Mouse (Mus musculus): ENCODE measurements around the gene 4930404H24Rik.
"Not testable (repeated sequence)": the region's sequence is repeated elsewhere in the genome, so short reads cannot be mapped to it uniquely, and the experiment has no call there.

4930404H24Rik gene

GRCm38 (mm10) chr2:153478583-153478982, 14.0 kb upstream of the 4930404H24Rik start:
- peak; percentile 62 for DNase-seq (ENCODE audit: low spot score)

GRCm38 (mm10) chr2:153479486-153479885, 13.1 kb upstream of the 4930404H24Rik start:
- no peak for DNase-seq (ENCODE audit: low spot score)

- DNase-seq (ENCODE audit: low spot score) = no peak
Observed at GRCm38 (mm10) chr2:153481108-153481860, 11.3 kb upstream of the 4930404H24Rik start.

GRCm38 (mm10) chr2:153481861-153482120, 10.8 kb upstream of the 4930404H24Rik start:
- no peak for DNase-seq (ENCODE audit: low spot score)

GRCm38 (mm10) chr2:153483118-153483983, 9.2 kb upstream of the 4930404H24Rik start:
- peak; percentile 42 for DNase-seq (ENCODE audit: low spot score)

- DNase-seq (ENCODE audit: low spot score) = no peak
Observed at GRCm38 (mm10) chr2:153484071-153484470, 8.5 kb upstream of the 4930404H24Rik start.

GRCm38 (mm10) chr2:153490116-153490515, 2.5 kb upstream of the 4930404H24Rik start:
- DNase-seq (ENCODE audit: low spot score) = no peak

- DNase-seq (ENCODE audit: low spot score) = no peak
Observed at GRCm38 (mm10) chr2:153490940-153491339, 1.6 kb upstream of the 4930404H24Rik start.

- no peak for DNase-seq (ENCODE audit: low spot score)
Observed at GRCm38 (mm10) chr2:153491512-153492178, 945 bp upstream of the 4930404H24Rik start.

GRCm38 (mm10) chr2:153492179-153492517, 442 bp upstream of the 4930404H24Rik start:
- DNase-seq (ENCODE audit: low spot score) = peak; percentile 24

GRCm38 (mm10) chr2:153493393-153493731, 772 bp downstream of the 4930404H24Rik start:
- DNase-seq (ENCODE audit: low spot score) = no peak

- DNase-seq (ENCODE audit: low spot score) = peak; percentile 49
Observed at GRCm38 (mm10) chr2:153493781-153494292, 1.2 kb downstream of the 4930404H24Rik start.

GRCm38 (mm10) chr2:153494293-153494811, 1.8 kb downstream of the 4930404H24Rik start:
- peak; percentile 41 for DNase-seq (ENCODE audit: low spot score)

- not testable (repeated sequence) for DNase-seq (ENCODE audit: low spot score)
Observed at GRCm38 (mm10) chr2:153495391-153495790, 2.8 kb downstream of the 4930404H24Rik start.

- peak; percentile 61 for DNase-seq (ENCODE audit: low spot score)
Observed at GRCm38 (mm10) chr2:153495818-153496217, 3.2 kb downstream of the 4930404H24Rik start.

GRCm38 (mm10) chr2:153496301-153496700, 3.7 kb downstream of the 4930404H24Rik start:
- no peak for DNase-seq (ENCODE audit: low spot score)

GRCm38 (mm10) chr2:153496898-153497297, 4.3 kb downstream of the 4930404H24Rik start:
- no peak for DNase-seq (ENCODE audit: low spot score)

- no peak for DNase-seq (ENCODE audit: low spot score)
Observed at GRCm38 (mm10) chr2:153499154-153499553, 6.6 kb downstream of the 4930404H24Rik start.

- DNase-seq (ENCODE audit: low spot score) = no peak
Observed at GRCm38 (mm10) chr2:153506385-153506784, 13.8 kb downstream of the 4930404H24Rik start.

GRCm38 (mm10) chr2:153507969-153508368, 15.4 kb downstream of the 4930404H24Rik start:
- no peak for DNase-seq (ENCODE audit: low spot score)

- no peak for DNase-seq (ENCODE audit: low spot score)
Observed at GRCm38 (mm10) chr2:153508405-153508804, 15.8 kb downstream of the 4930404H24Rik start.
